Mouse (Mus musculus) CH12.LX (cell line): ENCODE measurements around the gene Gatad1. TPM values are rescaled to one million over a fixed set of nuclear protein-coding genes. Genes with fewer than 3 reads are reported as not detected.

Experiments used
- DNase-seq: peaks from one replicate; pipeline ENCODE4 v3.0.0-alpha.2; 2013; ENCODE audit errors: extremely low read depth
- H3K27ac ChIP-seq: 2 replicates; pipeline ENCODE4 v1.5.1; 2012; ENCODE audit warnings: low read depth, mild to moderate bottlenecking, control low read depth, moderate library complexity; ENCODE audit not compliant: insufficient read depth
- H3K27me3 ChIP-seq: replicated peaks from 2 replicates; pipeline ENCODE3; 2012; ENCODE audit warnings: inconsistent platforms
- H3K36me3 ChIP-seq, 2 experiments: replicated peaks in 1 of 2; 2 replicates each; pipeline versions ENCODE3 to v1.6.1; 2012; ENCODE audit warnings: inconsistent platforms in 1 of 2, low read length in 1 of 2, mild to moderate bottlenecking in 1 of 2, mixed read lengths in 1 of 2, moderate library complexity in 1 of 2; ENCODE audit not compliant: control insufficient read depth in 1 of 2, insufficient read depth in 1 of 2
- H3K4me1 ChIP-seq, 2 experiments: 2 replicates each; pipeline ENCODE4 v1.6.1; 2012; ENCODE audit warnings: inconsistent platforms in 1 of 2, moderate library complexity in 1 of 2; ENCODE audit not compliant: insufficient read depth in 2 of 2, control insufficient read depth in 1 of 2
- H3K4me2 ChIP-seq: 2 replicates; pipeline ENCODE4 v1.6.1; 2012; ENCODE audit warnings: low read depth, mild to moderate bottlenecking, control low read depth; ENCODE audit not compliant: poor library complexity, insufficient read depth, severe bottlenecking
- H3K4me3 ChIP-seq, 3 experiments: fragments of 150-350 bp in 1 of 3; sonication (generic) in 1 of 3; replicated peaks in 1 of 3; 2 replicates each; pipeline versions ENCODE3 to v1.5.1; 2011 to 2012; ENCODE audit warnings: low read depth in 2 of 3, low read length in 2 of 3, mild to moderate bottlenecking in 2 of 3, moderate library complexity in 2 of 3, control low read depth in 1 of 3, improper control_type of control experiment in 1 of 3, inconsistent platforms in 1 of 3, mixed read lengths in 1 of 3; ENCODE audit not compliant: poor library complexity in 1 of 3
- H3K79me2 ChIP-seq: replicated peaks from 2 replicates; pipeline ENCODE4 v1.6.1; 2012; ENCODE audit warnings: mild to moderate bottlenecking, moderate library complexity; ENCODE audit not compliant: control insufficient read depth, poor library complexity, insufficient read depth, severe bottlenecking; ENCODE audit errors: extremely low read depth
- H3K9ac ChIP-seq: 2 replicates; pipeline ENCODE4 v1.6.1; 2012; ENCODE audit warnings: low read depth, mild to moderate bottlenecking, control low read depth, moderate library complexity; ENCODE audit not compliant: insufficient read depth
- H3K9me3 ChIP-seq: replicated peaks from 2 replicates; pipeline ENCODE3; 2012; ENCODE audit warnings: low read length, inconsistent platforms, mixed read lengths
- BHLHE40 ChIP-seq: IDR thresholded peaks from 2 replicates; pipeline ENCODE4 v1.6.1; 2011; ENCODE audit warnings: mild to moderate bottlenecking, low read depth, low read length, improper control_type of control experiment
- CHD1 ChIP-seq: IDR thresholded peaks from 2 replicates; pipeline ENCODE4 v1.6.1; 2012; ENCODE audit warnings: low read depth, low read length, improper control_type of control experiment, inconsistent platforms
- CTCF ChIP-seq, 2 experiments: IDR thresholded peaks in 1 of 2; conservative IDR thresholded peaks in 1 of 2; 2 replicates each; pipeline ENCODE4 v1.5.1; 2011 to 2012; ENCODE audit warnings: low read depth in 2 of 2, low read length in 2 of 2, improper control_type of control experiment in 1 of 2, inconsistent platforms in 1 of 2, mild to moderate bottlenecking in 1 of 2, moderate library complexity in 1 of 2
- E2F4 ChIP-seq: IDR thresholded peaks from 2 replicates; pipeline ENCODE4 v1.6.1; 2011; ENCODE audit warnings: low read depth, low read length, improper control_type of control experiment; ENCODE audit not compliant: insufficient replicate concordance
- ELF1 ChIP-seq: IDR thresholded peaks from 2 replicates; pipeline ENCODE4 v1.6.1; 2014; ENCODE audit warnings: low read depth, mild to moderate bottlenecking, inconsistent platforms, low read length, improper control_type of control experiment
- MAFK ChIP-seq: IDR thresholded peaks from 2 replicates; pipeline ENCODE4 v1.6.1; 2011; ENCODE audit warnings: low read length, improper control_type of control experiment; ENCODE audit not compliant: insufficient replicate concordance
- MYC ChIP-seq: IDR thresholded peaks from 2 replicates; pipeline ENCODE4 v1.6.1; 2011; ENCODE audit warnings: low read depth, mild to moderate bottlenecking, improper control_type of control experiment, low read length
- POLR2A ChIP-seq: IDR thresholded peaks from 2 replicates; pipeline ENCODE4 v1.6.1; 2011; ENCODE audit warnings: low read depth, mild to moderate bottlenecking, improper control_type of control experiment, low read length
- RAD21 ChIP-seq: IDR thresholded peaks from 2 replicates; pipeline ENCODE4 v1.6.1; 2011; ENCODE audit warnings: low read depth, mild to moderate bottlenecking, low read length, improper control_type of control experiment, moderate library complexity
- SMC3 ChIP-seq: IDR thresholded peaks from 2 replicates; pipeline ENCODE4 v1.6.1; 2011; ENCODE audit warnings: low read depth, low read length, improper control_type of control experiment
- USF2 ChIP-seq: conservative IDR thresholded peaks from 2 replicates; pipeline ENCODE4 v1.6.1; 2011; ENCODE audit warnings: low read depth, low read length, improper control_type of control experiment
- dilution Hi-C: fragments of 300-500 bp; cut with MboI; formaldehyde crosslinking; loops from 2 replicates; pipeline ENCODE4 v1.14.3; 2020; ENCODE audit warnings: low sequenced_read_pairs; ENCODE audit not compliant: extremely low pct_unique_long_range_greater_than_20kb, extremely low pct_ligation_motif_present
- in situ Hi-C: fragments of 300-500 bp; cut with MboI; formaldehyde crosslinking; loops from 3 replicates; pipeline ENCODE4 v1.14.3; 2019; ENCODE audit warnings: low sequenced_read_pairs, low pct_ligation_motif_present, low pct_unique_long_range_greater_than_20kb, mixed read lengths
- polyA plus RNA-seq: library from polyadenylated mRNA; unstranded; fragments of >175 nt; gene quantifications from 2 replicates; pipeline ENCODE4 v1.2.1, GENCODE M21; 2012; ENCODE audit warnings: low read depth; ENCODE audit not compliant: insufficient read length
- total RNA-seq, 2 experiments: library from RNA; depleted of rRNA; stranded (reverse); fragments of 300-350 nt in 1 of 2; fragments of >200 nt in 1 of 2; gene quantifications; 2 replicates each; pipeline ENCODE4 v1.2.3; 2012 to 2014

Gatad1 gene
- total and polyA plus RNA-seq, 3 experiments: 51.2 to 133 (median 97.3) TPM

DNA sequence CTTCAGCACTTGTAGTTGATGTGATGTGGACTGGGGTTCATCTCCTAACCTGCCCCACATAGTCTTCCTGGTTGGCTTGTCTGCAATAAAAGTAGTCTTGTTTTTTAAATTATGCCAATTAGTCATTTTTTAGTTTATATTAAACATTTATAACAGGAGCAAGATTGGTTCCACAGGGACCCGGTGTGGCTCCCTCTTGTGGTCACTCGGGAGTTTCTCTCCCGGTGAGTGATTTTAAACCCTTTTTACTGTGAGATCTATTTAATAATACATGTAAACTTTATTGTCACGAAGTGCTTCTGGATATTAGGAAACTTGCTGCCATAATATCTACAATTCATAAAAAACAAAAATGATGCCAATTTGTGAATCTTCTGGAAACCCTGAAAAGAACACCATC lies 23.0 kb downstream of the Gatad1 start:
- Histone ChIP-seq H3K4me3 (no peak overlapping the region), H3K4me2 (no peak overlapping the region), H3K4me1 (peaks cover 0 to 3% of the 10 kb centered on the region in 2 experiments; a peak in 1 of 4 replicates), H3K9me3 (no peaks in the 10 kb centered on the region), H3K27ac (no peak overlapping the region), H3K36me3 (peaks cover 16 to 57% of the 10 kb centered on the region in 2 experiments), H3K79me2 (no peaks in the 10 kb centered on the region), H3K27me3 (no peaks in the 10 kb centered on the region), H3K9ac (no peak overlapping the region)
- in situ Hi-C loops (loop anchor here (25.0 kb wide), 1 partner anchor 553 kb away; the partner anchor contains the start of gene Mterf1b), dilution Hi-C loops (no loop called here)
- peak; percentile 21 for TF ChIP-seq RAD21
- TF ChIP-seq MAFK: no peak
- peak; percentile 54 for TF ChIP-seq SMC3
- peak; percentile 23 to 62; a peak in 2 of 4 replicates for TF ChIP-seq CTCF (conservative IDR thresholded peaks at IDR 0.05 in 1 of 2, IDR thresholded peaks at IDR 0.05 in 1 of 2; ENCODE audit: low read depth in 2 of 2, low read length in 2 of 2)
- TF ChIP-seq E2F4: no peak
- peak; percentile 6 for DNase-seq

DNA sequence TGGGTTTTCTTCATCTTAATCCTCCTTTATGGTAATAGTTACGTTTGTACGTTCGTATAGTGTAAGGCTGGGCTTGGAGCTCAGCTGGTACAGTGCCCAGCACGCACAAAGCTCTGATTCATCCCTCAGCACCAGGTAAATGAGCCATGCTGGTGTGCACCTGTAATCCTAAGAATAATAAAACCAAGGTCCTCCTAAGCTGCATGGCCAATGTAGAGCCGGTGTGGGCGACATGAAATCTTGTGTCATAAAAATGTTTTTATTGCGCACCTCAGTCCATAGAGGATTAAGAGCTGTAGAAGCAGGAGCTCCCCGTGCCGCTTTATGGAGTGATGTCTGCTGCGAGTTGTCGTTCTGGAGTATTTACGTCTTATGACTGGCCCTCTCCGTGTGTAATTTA lies 23.7 kb downstream of the Gatad1 start:
- TF ChIP-seq POLR2A (no peak), BHLHE40 (no peak), ELF1 (no peak), MAFK (no peak), CHD1 (no peak), MYC (no peak)
- DNase-seq: no peak
- peaks cover 16 to 58% of the 10 kb centered on the region in 2 experiments for H3K36me3 ChIP-seq
- H3K27me3 ChIP-seq: no peaks in the 10 kb centered on the region
- H3K4me3 ChIP-seq: no peak overlapping the region
- H3K9me3 ChIP-seq: no peaks in the 10 kb centered on the region
- H3K79me2 ChIP-seq: no peaks in the 10 kb centered on the region
- dilution Hi-C loops: no loop called here
- H3K4me1 ChIP-seq: peaks cover 0 to 3% of the 10 kb centered on the region in 2 experiments; a peak in 1 of 4 replicates
- in situ Hi-C loops: loop anchor here (25.0 kb wide), 1 partner anchor 554 kb away; the partner anchor contains the start of gene Mterf1b
- no peak overlapping the region for H3K9ac ChIP-seq
- no peak overlapping the region for H3K4me2 ChIP-seq
- H3K27ac ChIP-seq: no peak overlapping the region

GRCm38 (mm10) chr5:3632285-3632684 lies 24.7 kb downstream of the Gatad1 start:
- H3K36me3 ChIP-seq: peaks cover 12 to 61% of the 10 kb centered on the region in 2 experiments
- no peak for DNase-seq
- TF ChIP-seq USF2 (no peak), RAD21 (no peak), MAFK (no peak)
- TF ChIP-seq, all 38 proteins: peak for 0

More at GRCm38 (mm10) chr5:3632285-3632684, 24.7 kb downstream of the Gatad1 start:
- Histone ChIP-seq H3K9me3 (no peaks in the 10 kb centered on the region), H3K4me2 (no peak overlapping the region), H3K27ac (no peak overlapping the region), H3K4me3 (no peak overlapping the region), H3K27me3 (no peaks in the 10 kb centered on the region), H3K9ac (no peak overlapping the region), H3K79me2 (no peaks in the 10 kb centered on the region), H3K4me1 (peaks cover 0 to 3% of the 10 kb centered on the region in 2 experiments; a peak in 1 of 4 replicates)
- in situ Hi-C loops (loop anchor here (25.0 kb wide), 1 partner anchor 555 kb away; the partner anchor contains the start of gene Mterf1b), dilution Hi-C loops (no loop called here)
